18 mouse cellular contexts compared by ENCODE assay signal in the genomic region with DNA sequence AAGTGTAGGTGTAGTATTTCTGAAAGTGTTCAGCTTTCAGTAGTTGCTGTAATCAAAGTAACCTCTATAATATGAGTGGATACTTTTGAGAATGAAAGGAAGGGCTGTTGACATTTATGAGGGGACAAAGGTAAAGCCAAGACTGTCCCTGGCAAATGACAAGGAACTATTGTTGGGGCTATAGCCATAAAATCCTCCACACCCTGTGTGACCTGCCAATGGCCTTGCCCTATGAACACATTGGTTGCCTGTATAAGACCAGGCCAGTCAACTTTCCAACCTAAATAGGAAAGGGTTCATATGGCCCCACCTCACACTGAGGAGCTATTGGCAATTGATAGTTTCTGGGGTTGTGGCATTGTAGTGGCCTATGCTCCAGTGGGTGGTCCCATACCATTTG. TPM values are rescaled to one million over a fixed set of nuclear protein-coding genes. Genes with fewer than 3 reads are reported as not detected.
DNase-seq lines count a peak whose midpoint lies in the region; ATAC-seq and TF ChIP-seq lines count a peak whose summit lies in the region.
"Had no signal": no experiment of that assay in that cellular context is flagged by ENCODE, and none has a peak within 500 bp of the region (broad histone marks: within the 10 kb centered on the region; RNA-seq: fewer than 3 reads in every experiment).

No protein-coding gene starts in this region.

- no peak overlapping the region for H3K9ac ChIP-seq in stomach, embryonic 16.5 days (ENCODE audit: low read length)
- no peak overlapping the region for H3K9ac ChIP-seq in stomach, postnatal 0 days (ENCODE audit: low read length)
- H3K9ac ChIP-seq in intestine, embryonic 15.5 days = no peak overlapping the region
- peak overlapping the region; percentile 48; the same call in 1 of the 2 replicates for H3K9ac ChIP-seq in intestine, postnatal 0 days (ENCODE audit: low read depth, low read length)
- H3K9ac ChIP-seq: embryonic facial prominence, embryonic 12.5 days; forebrain, embryonic 13.5 days; forebrain, embryonic 15.5 days had no signal

- H3K4me2 ChIP-seq in stomach, embryonic 16.5 days (ENCODE audit: low read depth, low read length) = no peak overlapping the region
- no peak overlapping the region for H3K4me2 ChIP-seq in stomach, postnatal 0 days (replicated peaks; ENCODE audit: low read depth)
- peak overlapping the region; percentile 38; the same call in 1 of the 2 replicates for H3K4me2 ChIP-seq in intestine, embryonic 15.5 days (replicated peaks)
- H3K4me2 ChIP-seq in intestine, postnatal 0 days (replicated peaks; ENCODE audit: low read depth) = peak overlapping the region; percentile 73
- H3K4me2 ChIP-seq: embryonic facial prominence, embryonic 12.5 days; forebrain, embryonic 13.5 days; forebrain, embryonic 15.5 days had no signal

- no peak overlapping the region for H3K4me3 ChIP-seq in stomach, embryonic 16.5 days (replicated peaks; ENCODE audit: low read length)
- H3K4me3 ChIP-seq in stomach, postnatal 0 days (ENCODE audit: low read depth, low read length) = no peak overlapping the region
- no peak overlapping the region for H3K4me3 ChIP-seq in intestine, embryonic 15.5 days (replicated peaks)
- H3K4me3 ChIP-seq in intestine, postnatal 0 days (ENCODE audit: low read depth, low read length) = no peak overlapping the region
- no peak overlapping the region for H3K4me3 ChIP-seq in small intestine, adult 2 months (ENCODE audit: low read depth, low read length)
- H3K4me3 ChIP-seq: embryonic facial prominence, embryonic 10.5 days; embryonic facial prominence, embryonic 12.5 days; forebrain, embryonic 13.5 days; forebrain, embryonic 15.5 days had no signal

- no peak for TF ChIP-seq CTCF in stomach, postnatal 0 days (IDR thresholded peaks at IDR 0.05; ENCODE audit: low read depth)
- TF ChIP-seq CTCF in intestine, postnatal 0 days (IDR thresholded peaks at IDR 0.05; ENCODE audit: low read depth) = no peak
- no peak for TF ChIP-seq CTCF in small intestine, adult 2 months (IDR thresholded peaks at IDR 0.05; ENCODE audit: extremely low read depth, insufficient read length, insufficient replicate concordance, low read depth, low read length)

- ATAC-seq in stomach, embryonic 16.5 days (ENCODE audit: insufficient read depth, low FRiP score) = peak; percentile 67; the same call in 1 of the 2 replicates
- no peak for ATAC-seq in stomach, postnatal 0 days (ENCODE audit: low FRiP score, low TSS enrichment)
- peak; percentile 85 for ATAC-seq in intestine, embryonic 15.5 days
- ATAC-seq in intestine, postnatal 0 days = peak; percentile 87
- ATAC-seq: forebrain, embryonic 13.5 days; forebrain, embryonic 15.5 days had no signal

- H3K9me3 ChIP-seq in stomach, embryonic 16.5 days (replicated peaks; ENCODE audit: control insufficient read depth, low read length) = no peaks in the 10 kb centered on the region
- no peaks in the 10 kb centered on the region for H3K9me3 ChIP-seq in stomach, postnatal 0 days (ENCODE audit: control insufficient read depth, low read length)
- no peaks in the 10 kb centered on the region for H3K9me3 ChIP-seq in intestine, embryonic 15.5 days
- H3K9me3 ChIP-seq in intestine, postnatal 0 days (ENCODE audit: control insufficient read depth) = no peaks in the 10 kb centered on the region
- H3K9me3 ChIP-seq: embryonic facial prominence, embryonic 10.5 days; embryonic facial prominence, embryonic 12.5 days; forebrain, embryonic 13.5 days; forebrain, embryonic 15.5 days had no signal

- no peaks in the 10 kb centered on the region for H3K27me3 ChIP-seq in stomach, embryonic 16.5 days (ENCODE audit: control insufficient read depth, insufficient read depth, low read length)
- H3K27me3 ChIP-seq in stomach, postnatal 0 days (ENCODE audit: control insufficient read depth, insufficient read depth, low read length) = no peaks in the 10 kb centered on the region
- no peaks in the 10 kb centered on the region for H3K27me3 ChIP-seq in intestine, embryonic 15.5 days (replicated peaks)
- H3K27me3 ChIP-seq in intestine, postnatal 0 days (replicated peaks; ENCODE audit: control insufficient read depth, insufficient read depth, low read length) = no peaks in the 10 kb centered on the region
- no peaks in the 10 kb centered on the region for H3K27me3 ChIP-seq in small intestine, adult 2 months (ENCODE audit: control insufficient read depth, insufficient read depth, low read length)
- H3K27me3 ChIP-seq: embryonic facial prominence, embryonic 12.5 days; forebrain, embryonic 13.5 days; forebrain, embryonic 15.5 days had no signal

- no peak for TF ChIP-seq POLR2A in small intestine, adult 2 months (IDR thresholded peaks at IDR 0.05; ENCODE audit: low read depth, low read length)

- H3K4me1 ChIP-seq in stomach, embryonic 16.5 days (ENCODE audit: control insufficient read depth, insufficient read depth, low read length) = no peaks in the 10 kb centered on the region
- no peaks in the 10 kb centered on the region for H3K4me1 ChIP-seq in stomach, postnatal 0 days (replicated peaks; ENCODE audit: control insufficient read depth, insufficient read depth)
- no peaks in the 10 kb centered on the region for H3K4me1 ChIP-seq in intestine, embryonic 15.5 days (replicated peaks)
- H3K4me1 ChIP-seq in intestine, postnatal 0 days (replicated peaks; ENCODE audit: control insufficient read depth, insufficient read depth, low read length) = no peaks in the 10 kb centered on the region
- H3K4me1 ChIP-seq in small intestine, adult 2 months (ENCODE audit: control insufficient read depth, insufficient read depth, insufficient read length, low read length) = peaks cover 6% of the 10 kb centered on the region; the same call in 1 of the 2 replicates
- H3K4me1 ChIP-seq: embryonic facial prominence, embryonic 10.5 days; embryonic facial prominence, embryonic 12.5 days; forebrain, embryonic 13.5 days; forebrain, embryonic 15.5 days had no signal

- no peak for DNase-seq in stomach, postnatal 0 days (ENCODE audit: low spot score)
- DNase-seq in urinary bladder, postnatal 10 days (ENCODE audit: low spot score) = no peak
- DNase-seq in right cerebral cortex, adult 2 months (ENCODE audit: low spot score in 2 of 2) = no peak
- DNase-seq in cerebellum, postnatal 36 days = no peak

- TF ChIP-seq EP300 in stomach, postnatal 0 days (optimal IDR thresholded peaks at IDR 0.05) = no peak

- H3K27ac ChIP-seq in stomach, embryonic 16.5 days (ENCODE audit: low read length) = no peak overlapping the region
- no peak overlapping the region for H3K27ac ChIP-seq in stomach, postnatal 0 days (replicated peaks)
- H3K27ac ChIP-seq in intestine, embryonic 15.5 days = peak overlapping the region; percentile 89
- H3K27ac ChIP-seq in intestine, postnatal 0 days (ENCODE audit: low read depth, low read length) = peak overlapping the region; percentile 96
- H3K27ac ChIP-seq in small intestine, adult 2 months (ENCODE audit: insufficient read depth, low read depth, low read length) = peak overlapping the region; percentile 99
- H3K27ac ChIP-seq: embryonic facial prominence, embryonic 10.5 days; embryonic facial prominence, embryonic 12.5 days; forebrain, embryonic 13.5 days; forebrain, embryonic 15.5 days had no signal

- no peaks in the 10 kb centered on the region for H3K36me3 ChIP-seq in stomach, embryonic 16.5 days (ENCODE audit: control insufficient read depth, insufficient read depth, low read length)
- H3K36me3 ChIP-seq in stomach, postnatal 0 days (ENCODE audit: control insufficient read depth, insufficient read depth, low read length) = no peaks in the 10 kb centered on the region
- H3K36me3 ChIP-seq in intestine, embryonic 15.5 days = no peaks in the 10 kb centered on the region
- no peaks in the 10 kb centered on the region for H3K36me3 ChIP-seq in intestine, postnatal 0 days (ENCODE audit: control insufficient read depth, insufficient read depth)
- H3K36me3 ChIP-seq in small intestine, adult 2 months (ENCODE audit: control insufficient read depth, insufficient read depth, low read length) = peaks cover 5% of the 10 kb centered on the region
- H3K36me3 ChIP-seq: embryonic facial prominence, embryonic 10.5 days; embryonic facial prominence, embryonic 12.5 days; forebrain, embryonic 15.5 days had no signal

RNA-seq across cellular contexts. Expression of a gene that starts 0.9 kb away (rescaled TPM):
- 5.3 and 6.3 TPM in 2 replicates for polyA plus RNA-seq in stomach, embryonic 16.5 days (2015; fragmentation: Nextera tagmentation; extraction: Ambion mirVana)
- polyA plus RNA-seq in stomach, postnatal 0 days (2015; fragmentation: Nextera tagmentation; extraction: Ambion mirVana) = 1.4 and 1.8 TPM in 2 replicates
- polyA plus RNA-seq in intestine, embryonic 15.5 days (2015; fragmentation: Nextera tagmentation; extraction: Ambion mirVana) = 43.1 and 47.6 TPM in 2 replicates
- polyA plus RNA-seq in intestine, postnatal 0 days (2015; fragmentation: Nextera tagmentation; extraction: Ambion mirVana) = 53.7 and 56.2 TPM in 2 replicates
- polyA plus RNA-seq in small intestine, adult 2 months (2012; rRNA removed) = 31.8 and 57.0 TPM in 2 replicates
- polyA plus RNA-seq: adrenal gland, adult 2 months; brain, embryonic 14.5 days; C2C12; cortical plate, adult 2 months; embryonic facial prominence, embryonic 10.5 days; embryonic facial prominence, embryonic 12.5 days; embryonic facial prominence, embryonic 14.5 days; forebrain, embryonic 11.5 days; forebrain, embryonic 13.5 days; forebrain, embryonic 15.5 days had no signal

RNA-seq across cellular contexts. Expression of a gene that starts 7.1 kb away (rescaled TPM):
- 0.08 and 0.10 TPM in 2 replicates for polyA plus RNA-seq in stomach, embryonic 16.5 days (2015; fragmentation: Nextera tagmentation; extraction: Ambion mirVana)
- 0.80 and 1.0 TPM in 2 replicates for polyA plus RNA-seq in stomach, postnatal 0 days (2015; fragmentation: Nextera tagmentation; extraction: Ambion mirVana)
- polyA plus RNA-seq in intestine, embryonic 15.5 days (2015; fragmentation: Nextera tagmentation; extraction: Ambion mirVana) = 0.78 and 1.2 TPM in 2 replicates
- polyA plus RNA-seq in intestine, postnatal 0 days (2015; fragmentation: Nextera tagmentation; extraction: Ambion mirVana) = 6.8 TPM in 2 replicates
- polyA plus RNA-seq in small intestine, adult 2 months (2012; rRNA removed) = 23.2 and 42.3 TPM in 2 replicates
- polyA plus RNA-seq: brain, embryonic 14.5 days; C2C12; embryonic facial prominence, embryonic 10.5 days; embryonic facial prominence, embryonic 12.5 days; embryonic facial prominence, embryonic 14.5 days; forebrain, embryonic 11.5 days; forebrain, embryonic 13.5 days; forebrain, embryonic 15.5 days had no signal

RNA-seq across cellular contexts. Expression of a gene that starts 27.7 kb away (rescaled TPM):
- polyA plus RNA-seq in stomach, embryonic 16.5 days (2015; fragmentation: Nextera tagmentation; extraction: Ambion mirVana) = 12.0 and 12.4 TPM in 2 replicates
- polyA plus RNA-seq in stomach, postnatal 0 days (2015; fragmentation: Nextera tagmentation; extraction: Ambion mirVana) = 0.28 and 0.32 TPM in 2 replicates
- polyA plus RNA-seq in intestine, embryonic 15.5 days (2015; fragmentation: Nextera tagmentation; extraction: Ambion mirVana) = 4.8 and 5.2 TPM in 2 replicates
- 0.07 and 0.21 TPM in 2 replicates for polyA plus RNA-seq in intestine, postnatal 0 days (2015; fragmentation: Nextera tagmentation; extraction: Ambion mirVana)
- 0.09 TPM in 1 of 2 replicates, not detected in the other for polyA plus RNA-seq in small intestine, adult 2 months (2012; rRNA removed)
- polyA plus RNA-seq: C2C12; cortical plate, adult 2 months had no signal

RNA-seq across cellular contexts. Expression of a gene that starts 30.1 kb away (rescaled TPM):
- polyA plus RNA-seq in stomach, embryonic 16.5 days (2015; fragmentation: Nextera tagmentation; extraction: Ambion mirVana) = 0.83 and 1.2 TPM in 2 replicates
- polyA plus RNA-seq in stomach, postnatal 0 days (2015; fragmentation: Nextera tagmentation; extraction: Ambion mirVana) = 2.0 and 2.1 TPM in 2 replicates
- 4.6 and 6.1 TPM in 2 replicates for polyA plus RNA-seq in intestine, embryonic 15.5 days (2015; fragmentation: Nextera tagmentation; extraction: Ambion mirVana)
- polyA plus RNA-seq in intestine, postnatal 0 days (2015; fragmentation: Nextera tagmentation; extraction: Ambion mirVana) = 16.4 and 23.0 TPM in 2 replicates
- polyA plus RNA-seq in small intestine, adult 2 months (2012; rRNA removed) = 25.0 and 39.3 TPM in 2 replicates
- polyA plus RNA-seq: adrenal gland, adult 2 months; cortical plate, adult 2 months had no signal

RNA-seq across cellular contexts. Expression of a gene that starts 45.7 kb away (rescaled TPM):
- polyA plus RNA-seq in stomach, embryonic 16.5 days (2015; fragmentation: Nextera tagmentation; extraction: Ambion mirVana) = 3.4 and 5.9 TPM in 2 replicates
- polyA plus RNA-seq in stomach, postnatal 0 days (2015; fragmentation: Nextera tagmentation; extraction: Ambion mirVana) = 48.9 and 53.1 TPM in 2 replicates
- polyA plus RNA-seq in intestine, embryonic 15.5 days (2015; fragmentation: Nextera tagmentation; extraction: Ambion mirVana) = 1.7 and 1.8 TPM in 2 replicates
- 1.7 and 2.2 TPM in 2 replicates for polyA plus RNA-seq in intestine, postnatal 0 days (2015; fragmentation: Nextera tagmentation; extraction: Ambion mirVana)
- polyA plus RNA-seq in small intestine, adult 2 months (2012; rRNA removed) = 3.6 and 16.0 TPM in 2 replicates
- polyA plus RNA-seq: embryonic facial prominence, embryonic 10.5 days had no signal

Comparison
In these comparisons a context has a peak if more than half of its experiments do, and no peak if none do; other contexts are left out.
1. H3K27ac ChIP-seq: peak in intestine, embryonic 15.5 days (single experiment), intestine, postnatal 0 days (single experiment) and small intestine, adult 2 months (single experiment); none in stomach, embryonic 16.5 days (single experiment) and stomach, postnatal 0 days (single experiment).
2. H3K4me2 ChIP-seq: peak in intestine, embryonic 15.5 days (single experiment) and intestine, postnatal 0 days (single experiment); none in stomach, embryonic 16.5 days (single experiment) and stomach, postnatal 0 days (single experiment).